Mouse (Mus musculus): ENCODE measurements around the gene Cipc. TPM values are rescaled to one million over a fixed set of nuclear protein-coding genes. Genes with fewer than 3 reads are reported as not detected.

The Cipc gene
- 24.0 and 24.9 TPM in 2 replicates for polyA plus RNA-seq (2015; fragmentation: Nextera tagmentation; extraction: Ambion mirVana)

DNA sequence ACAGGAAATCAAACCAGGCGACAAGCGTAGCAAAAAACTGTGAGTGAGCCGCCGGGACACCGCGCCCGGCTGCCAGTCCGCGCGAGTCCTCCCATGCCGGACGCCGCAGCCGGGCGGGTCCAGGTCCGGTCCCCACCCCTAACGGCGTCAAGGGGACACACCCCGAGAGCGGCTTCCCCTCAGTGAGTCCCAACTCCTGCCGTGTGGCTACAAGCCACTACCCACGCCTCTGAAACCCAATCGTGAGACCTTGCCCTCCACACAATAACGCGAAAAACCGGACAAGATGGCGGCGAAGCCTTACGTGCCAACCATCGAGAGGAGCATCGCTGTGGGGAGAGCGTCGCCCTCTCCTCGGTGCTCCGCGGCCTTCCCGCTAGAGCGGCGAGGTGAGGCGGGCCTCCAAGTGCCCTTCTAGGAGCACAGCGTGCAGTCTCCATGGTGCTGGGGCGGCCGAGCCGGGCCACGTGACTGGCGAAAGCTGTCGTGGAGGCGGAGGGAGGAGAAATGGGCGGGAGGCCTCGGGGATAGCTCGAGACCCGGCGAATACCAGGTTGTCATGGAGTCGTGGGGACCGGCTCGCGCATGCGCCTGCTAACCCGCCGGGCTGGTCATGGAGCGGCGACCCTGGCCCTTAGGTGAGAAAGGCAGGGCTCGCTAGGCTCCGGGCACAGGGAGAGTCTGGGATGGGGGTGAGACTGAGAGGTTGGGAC lies at the start of gene Cipc:
Gene Cipc (plus strand): TSS at position 182 of the 713 bp plus-strand sequence.
- 0 out of 2 replicates have a peak, but pooled peaks cover under 1% of the 10 kb centered on the region for H3K27me3 ChIP-seq (ENCODE audit: insufficient read depth, low read length)
- ATAC-seq (ENCODE audit: low FRiP score, low TSS enrichment): peak; percentile 99
- H3K4me3 ChIP-seq (ENCODE audit: low read length): peak within 1 kb of the TSS; percentile 76
- no peaks in the 10 kb centered on the region for H3K36me3 ChIP-seq (ENCODE audit: insufficient read depth, low read length)
- peak within 1 kb of the TSS; percentile 97 for H3K9ac ChIP-seq (replicated peaks; ENCODE audit: low read length)
- H3K27ac ChIP-seq (ENCODE audit: low read length): peak within 1 kb of the TSS; percentile 100
- peak within 1 kb of the TSS; percentile 76 for H3K4me2 ChIP-seq (replicated peaks; ENCODE audit: low read depth, low read length)
- no peaks in the 10 kb centered on the region for H3K9me3 ChIP-seq (ENCODE audit: low read length)
- under 1% methylated on average over 64 of the region's 64 CpGs for WGBS
- peaks cover 26% of the 10 kb centered on the region for H3K4me1 ChIP-seq (ENCODE audit: insufficient read depth, low read length)

- ATAC-seq (ENCODE audit: low FRiP score, low TSS enrichment): no peak
- H3K4me2 ChIP-seq (replicated peaks; ENCODE audit: low read depth, low read length): no peak overlapping the region
- H3K9me3 ChIP-seq (ENCODE audit: low read length): no peaks in the 10 kb centered on the region
- WGBS: 53% methylated on average over 7 of the region's 7 CpGs
- H3K4me3 ChIP-seq (ENCODE audit: low read length): no peak overlapping the region
- peaks cover 74% of the 10 kb centered on the region for H3K4me1 ChIP-seq (ENCODE audit: insufficient read depth, low read length)
- H3K27ac ChIP-seq (ENCODE audit: low read length): peak overlapping the region; percentile 99
- H3K36me3 ChIP-seq (ENCODE audit: insufficient read depth, low read length): no peaks in the 10 kb centered on the region
- H3K9ac ChIP-seq (replicated peaks; ENCODE audit: low read length): no peak overlapping the region; the same call in 1 of the 2 replicates
- H3K27me3 ChIP-seq (ENCODE audit: insufficient read depth, low read length): no peaks in the 10 kb centered on the region
Observed at GRCm38 (mm10) chr12:86897769-86898273, 49.0 kb upstream of the Cipc start.

- no peak for ATAC-seq (ENCODE audit: low FRiP score, low TSS enrichment)
- Histone ChIP-seq H3K4me1 (ENCODE audit: insufficient read depth, low read length) (peaks cover 68% of the 10 kb centered on the region), H3K9me3 (ENCODE audit: low read length) (no peaks in the 10 kb centered on the region), H3K27ac (ENCODE audit: low read length) (peak overlapping the region; percentile 99), H3K4me3 (ENCODE audit: low read length) (no peak overlapping the region), H3K4me2 (replicated peaks; ENCODE audit: low read depth, low read length) (no peak overlapping the region), H3K27me3 (ENCODE audit: insufficient read depth, low read length) (no peaks in the 10 kb centered on the region), H3K36me3 (ENCODE audit: insufficient read depth, low read length) (no peaks in the 10 kb centered on the region), H3K9ac (replicated peaks; ENCODE audit: low read length) (no peak overlapping the region)
- 61% methylated on average over 3 of the region's 3 CpGs for WGBS
Observed at GRCm38 (mm10) chr12:86898448-86898847, 48.4 kb upstream of the Cipc start.

DNA sequence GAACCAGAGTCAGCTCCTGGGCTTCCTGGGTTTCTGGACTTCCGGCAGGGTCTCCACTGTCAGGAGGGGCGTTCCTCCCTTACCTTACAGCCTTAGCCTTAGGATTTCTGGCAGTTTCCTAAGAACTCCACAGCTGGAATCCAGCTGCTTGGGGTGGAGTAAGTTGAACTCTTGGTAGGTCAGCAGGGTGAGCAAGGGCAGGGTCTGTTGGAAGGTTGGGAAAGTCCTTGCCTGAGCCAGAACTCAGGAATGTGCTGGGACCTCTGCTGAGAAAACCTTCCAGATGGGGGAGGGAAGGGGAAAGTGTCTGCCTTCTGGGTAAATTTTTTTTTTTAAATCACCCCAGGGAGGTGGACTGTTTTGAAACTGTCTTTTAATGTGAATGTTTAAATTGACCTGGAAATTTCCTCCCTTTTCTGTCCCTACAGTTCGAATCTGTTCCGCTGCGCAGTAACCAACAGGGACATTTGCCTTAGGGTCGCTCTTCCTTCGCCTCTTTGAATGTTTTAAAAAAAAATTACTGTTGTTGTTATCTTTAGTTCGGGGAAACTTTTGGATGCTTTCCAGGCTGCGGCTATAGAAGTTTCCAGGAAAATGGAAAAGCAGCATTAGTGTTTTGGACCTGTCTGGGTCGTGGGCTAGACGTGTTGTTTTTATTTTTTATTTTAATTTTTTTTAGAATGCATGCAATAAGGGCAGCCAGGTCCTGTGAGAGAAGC lies 47.2 kb upstream of the Cipc start:
- no peak overlapping the region for H3K4me3 ChIP-seq (ENCODE audit: low read length)
- H3K27me3 ChIP-seq (ENCODE audit: insufficient read depth, low read length): no peaks in the 10 kb centered on the region
- 0 out of 2 replicates have a peak, but pooled peaks have one; percentile 20 for ATAC-seq (ENCODE audit: low FRiP score, low TSS enrichment)
- 0 out of 2 replicates have a peak overlapping the region, but pooled peaks have one; percentile 13 for H3K9ac ChIP-seq (replicated peaks; ENCODE audit: low read length)
- 36% methylated on average over 11 of the region's 11 CpGs for WGBS
- peak overlapping the region; percentile 6; the same call in 1 of the 2 replicates for H3K4me2 ChIP-seq (replicated peaks; ENCODE audit: low read depth, low read length)
- H3K4me1 ChIP-seq (ENCODE audit: insufficient read depth, low read length): peaks cover 71% of the 10 kb centered on the region
- H3K9me3 ChIP-seq (ENCODE audit: low read length): no peaks in the 10 kb centered on the region
- peak overlapping the region; percentile 82 for H3K27ac ChIP-seq (ENCODE audit: low read length)
- no peaks in the 10 kb centered on the region for H3K36me3 ChIP-seq (ENCODE audit: insufficient read depth, low read length)

- Histone ChIP-seq H3K9me3 (ENCODE audit: low read length) (no peaks in the 10 kb centered on the region), H3K4me2 (replicated peaks; ENCODE audit: low read depth, low read length) (no peak overlapping the region), H3K9ac (replicated peaks; ENCODE audit: low read length) (no peak overlapping the region), H3K27me3 (ENCODE audit: insufficient read depth, low read length) (no peaks in the 10 kb centered on the region), H3K27ac (ENCODE audit: low read length) (no peak overlapping the region), H3K36me3 (ENCODE audit: insufficient read depth, low read length) (no peaks in the 10 kb centered on the region), H3K4me1 (ENCODE audit: insufficient read depth, low read length) (peaks cover 40% of the 10 kb centered on the region), H3K4me3 (ENCODE audit: low read length) (no peak overlapping the region)
- no peak for ATAC-seq (ENCODE audit: low FRiP score, low TSS enrichment)
- 74% methylated on average over 11 of the region's 11 CpGs for WGBS
Observed at GRCm38 (mm10) chr12:86903828-86904806, 42.7 kb upstream of the Cipc start.

- WGBS: 16% methylated on average over 4 of the region's 4 CpGs
- Histone ChIP-seq H3K4me1 (ENCODE audit: insufficient read depth, low read length) (peaks cover 29% of the 10 kb centered on the region), H3K9me3 (ENCODE audit: low read length) (no peaks in the 10 kb centered on the region), H3K27ac (ENCODE audit: low read length) (no peak overlapping the region), H3K9ac (replicated peaks; ENCODE audit: low read length) (no peak overlapping the region), H3K4me2 (replicated peaks; ENCODE audit: low read depth, low read length) (no peak overlapping the region), H3K4me3 (ENCODE audit: low read length) (no peak overlapping the region), H3K36me3 (ENCODE audit: insufficient read depth, low read length) (no peaks in the 10 kb centered on the region), H3K27me3 (ENCODE audit: insufficient read depth, low read length) (no peaks in the 10 kb centered on the region)
- ATAC-seq (ENCODE audit: low FRiP score, low TSS enrichment): peak; percentile 33; the same call in 1 of the 2 replicates
Observed at GRCm38 (mm10) chr12:86905203-86905602, 41.6 kb upstream of the Cipc start.

DNA sequence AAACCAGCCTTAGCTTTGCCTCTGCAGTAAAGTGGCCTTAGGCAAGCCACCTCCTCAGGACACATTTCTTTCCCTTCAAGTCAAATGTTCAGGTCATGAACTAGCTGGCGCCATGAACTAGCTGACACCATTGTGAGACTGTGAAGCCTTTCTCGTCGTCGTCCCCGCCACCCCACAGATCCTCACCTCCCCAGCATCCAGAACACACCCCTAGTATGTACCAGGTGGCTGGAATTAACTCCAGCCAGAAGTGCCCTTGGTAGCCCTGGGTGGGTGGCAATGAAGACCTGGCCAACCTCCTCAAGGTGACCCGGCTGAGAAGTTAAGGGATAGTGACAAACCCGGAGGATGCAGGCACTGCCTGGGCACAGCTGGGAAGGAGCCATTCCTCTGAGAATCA lies 41.0 kb upstream of the Cipc start:
- no peaks in the 10 kb centered on the region for H3K9me3 ChIP-seq (ENCODE audit: low read length)
- H3K27me3 ChIP-seq (ENCODE audit: insufficient read depth, low read length): no peaks in the 10 kb centered on the region
- 57% methylated on average over 7 of the region's 7 CpGs for whole genome bisulfite sequencing
- ATAC-seq (ENCODE audit: low FRiP score, low TSS enrichment): no peak
- H3K4me2 ChIP-seq (replicated peaks; ENCODE audit: low read depth, low read length): no peak overlapping the region
- H3K9ac ChIP-seq (replicated peaks; ENCODE audit: low read length): 0 out of 2 replicates have a peak overlapping the region, but pooled peaks have one; percentile 5
- H3K27ac ChIP-seq (ENCODE audit: low read length): no peak overlapping the region
- H3K36me3 ChIP-seq (ENCODE audit: insufficient read depth, low read length): no peaks in the 10 kb centered on the region
- peaks cover 23% of the 10 kb centered on the region for H3K4me1 ChIP-seq (ENCODE audit: insufficient read depth, low read length)
- no peak overlapping the region for H3K4me3 ChIP-seq (ENCODE audit: low read length)

- peak; percentile 52; the same call in 1 of the 2 replicates for ATAC-seq (ENCODE audit: low FRiP score, low TSS enrichment)
- H3K9me3 ChIP-seq (ENCODE audit: low read length): no peaks in the 10 kb centered on the region
- H3K9ac ChIP-seq (replicated peaks; ENCODE audit: low read length): no peak overlapping the region
- no peaks in the 10 kb centered on the region for H3K27me3 ChIP-seq (ENCODE audit: insufficient read depth, low read length)
- no peak overlapping the region for H3K4me2 ChIP-seq (replicated peaks; ENCODE audit: low read depth, low read length)
- no peak overlapping the region for H3K4me3 ChIP-seq (ENCODE audit: low read length)
- H3K36me3 ChIP-seq (ENCODE audit: insufficient read depth, low read length): no peaks in the 10 kb centered on the region
- no peak overlapping the region for H3K27ac ChIP-seq (ENCODE audit: low read length)
- H3K4me1 ChIP-seq (ENCODE audit: insufficient read depth, low read length): peaks cover 23% of the 10 kb centered on the region
- 3% methylated on average over 15 of the region's 15 CpGs for WGBS
Observed at GRCm38 (mm10) chr12:86906395-86906794, 40.4 kb upstream of the Cipc start.

DNA sequence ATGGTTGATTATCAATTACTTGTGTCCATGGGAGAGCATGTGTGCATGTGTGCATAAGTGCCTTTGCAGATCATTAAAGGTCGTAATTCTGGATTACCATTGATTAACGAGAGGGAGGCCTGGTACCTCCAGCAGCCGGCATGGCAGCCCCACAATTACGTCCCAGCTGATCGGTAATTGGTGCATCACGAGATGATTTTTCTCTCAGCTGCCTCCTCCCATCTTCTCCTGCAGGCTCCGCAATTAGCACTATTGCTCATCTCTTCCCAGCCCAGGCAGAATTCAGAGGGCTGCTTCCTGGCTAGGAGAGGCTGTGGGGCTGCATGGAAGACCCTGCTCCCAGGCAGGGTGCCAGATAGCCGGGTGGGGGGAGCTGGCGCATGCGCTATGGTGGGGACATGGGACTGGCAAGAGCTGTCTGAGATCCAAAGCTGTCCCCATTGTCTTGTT lies 35.3 kb upstream of the Cipc start:
- Histone ChIP-seq H3K4me1 (ENCODE audit: insufficient read depth, low read length) (peaks cover 23% of the 10 kb centered on the region), H3K36me3 (ENCODE audit: insufficient read depth, low read length) (no peaks in the 10 kb centered on the region), H3K9ac (replicated peaks; ENCODE audit: low read length) (no peak overlapping the region), H3K9me3 (ENCODE audit: low read length) (no peaks in the 10 kb centered on the region), H3K4me2 (replicated peaks; ENCODE audit: low read depth, low read length) (no peak overlapping the region), H3K27me3 (ENCODE audit: insufficient read depth, low read length) (no peaks in the 10 kb centered on the region), H3K27ac (ENCODE audit: low read length) (no peak overlapping the region), H3K4me3 (ENCODE audit: low read length) (no peak overlapping the region)
- 35% methylated on average over 10 of the region's 10 CpGs for WGBS
- ATAC-seq (ENCODE audit: low FRiP score, low TSS enrichment): no peak
